Mouse (Mus musculus) urinary bladder, postnatal 36 days (tissue): ENCODE measurements around the gene Espl1.

Experiments
- DNase-seq, 2 experiments: peaks; one replicate each; pipeline ENCODE4 v3.0.0; 2022; ENCODE audit warnings: low spot score in 2 of 2, mixed read lengths in 1 of 2

Gene Espl1

DNA sequence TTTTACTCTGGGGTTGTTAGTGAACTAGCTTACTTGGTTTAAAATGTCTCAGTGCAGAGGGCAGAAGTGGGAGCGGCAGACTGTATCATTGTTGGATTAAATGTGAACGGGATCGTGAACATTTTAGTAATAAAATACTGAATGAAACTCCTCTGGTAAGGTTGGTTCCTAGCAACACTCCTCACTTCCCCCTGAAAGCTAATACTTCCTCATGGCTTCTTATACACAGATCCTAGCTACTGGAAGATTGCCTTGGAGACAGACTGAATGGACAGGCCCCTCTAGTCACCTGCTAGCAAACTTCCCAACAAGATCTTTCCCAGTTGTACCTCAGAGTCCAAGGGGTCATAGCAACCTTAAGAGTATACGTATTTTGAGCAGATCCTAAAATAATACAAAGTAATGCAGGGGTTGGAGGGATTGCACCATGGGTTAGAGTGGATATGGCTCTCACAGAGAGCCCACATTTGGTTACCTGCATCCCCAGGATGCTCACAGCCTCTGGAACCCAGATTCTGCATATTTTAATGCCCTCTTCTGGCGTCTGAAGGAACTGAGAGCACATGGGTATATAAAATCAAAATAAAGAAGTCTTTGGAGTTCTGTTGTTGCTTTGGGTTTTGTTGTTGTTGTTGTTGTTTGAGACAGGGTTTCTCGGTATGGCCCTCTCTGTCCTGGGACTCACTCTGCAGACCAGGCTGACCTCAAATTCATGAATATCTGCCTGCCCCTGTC is 21.9 kb upstream of the Espl1 start:
- DNase-seq, result no peak

DNA sequence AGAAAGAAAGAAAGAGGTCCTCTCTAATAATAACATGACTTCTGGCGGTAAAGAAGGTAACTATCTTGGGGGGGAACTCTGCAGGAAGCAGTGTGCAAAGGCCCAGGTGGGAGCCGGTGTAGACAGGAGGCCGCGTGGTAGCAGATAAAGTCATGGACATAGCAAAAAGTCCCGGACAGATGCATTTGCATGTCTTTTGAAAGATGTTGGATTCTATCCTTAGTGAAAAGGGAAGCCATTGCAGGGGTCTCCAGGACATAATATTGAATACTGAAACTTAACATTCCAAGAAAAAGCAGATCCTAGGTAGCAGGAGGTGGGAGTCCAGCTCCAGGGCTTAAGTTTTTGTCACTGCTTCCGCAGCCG is 17.4 kb upstream of the Espl1 start:
- no peak for DNase-seq

DNA sequence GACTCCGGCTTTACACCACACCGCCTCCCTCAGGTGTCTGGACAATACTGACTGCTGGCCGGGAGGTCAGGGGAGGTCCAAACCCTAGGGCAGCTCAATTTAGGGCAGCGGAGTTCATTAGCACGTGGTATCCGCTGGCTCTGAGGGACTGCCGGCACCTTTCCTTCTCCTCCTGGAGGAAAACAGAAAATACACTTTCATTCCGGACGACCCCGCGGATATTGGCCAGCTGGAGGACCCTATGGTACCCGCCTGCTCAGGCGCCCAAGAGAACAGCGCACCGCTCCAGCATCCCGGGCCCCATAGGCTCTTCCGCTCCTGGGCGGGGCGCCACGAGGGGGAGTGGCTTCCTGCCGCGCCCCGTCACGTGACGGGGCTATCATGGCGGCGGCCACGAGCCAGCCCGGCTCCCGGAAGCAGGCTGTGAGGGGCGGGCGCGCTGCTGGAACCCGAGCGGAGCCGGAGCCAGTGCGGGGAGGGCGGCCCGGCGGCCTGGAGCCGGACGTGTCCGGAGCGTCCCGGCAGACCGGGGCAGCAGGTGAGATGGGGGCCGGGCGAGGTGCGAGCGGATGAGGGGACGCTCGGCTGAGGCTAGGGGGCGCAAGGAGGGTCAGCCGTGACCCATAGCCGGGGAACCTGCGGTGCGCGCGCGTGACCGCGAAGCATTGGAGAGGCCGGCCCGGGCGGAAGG is 16.8 kb upstream of the Espl1 start, which contains the start of gene Mfsd5:
Mfsd5 (plus strand) TSS at position 363 of the 691 bp plus-strand sequence.
- DNase-seq, result peak; percentile 81 to 85

DNA sequence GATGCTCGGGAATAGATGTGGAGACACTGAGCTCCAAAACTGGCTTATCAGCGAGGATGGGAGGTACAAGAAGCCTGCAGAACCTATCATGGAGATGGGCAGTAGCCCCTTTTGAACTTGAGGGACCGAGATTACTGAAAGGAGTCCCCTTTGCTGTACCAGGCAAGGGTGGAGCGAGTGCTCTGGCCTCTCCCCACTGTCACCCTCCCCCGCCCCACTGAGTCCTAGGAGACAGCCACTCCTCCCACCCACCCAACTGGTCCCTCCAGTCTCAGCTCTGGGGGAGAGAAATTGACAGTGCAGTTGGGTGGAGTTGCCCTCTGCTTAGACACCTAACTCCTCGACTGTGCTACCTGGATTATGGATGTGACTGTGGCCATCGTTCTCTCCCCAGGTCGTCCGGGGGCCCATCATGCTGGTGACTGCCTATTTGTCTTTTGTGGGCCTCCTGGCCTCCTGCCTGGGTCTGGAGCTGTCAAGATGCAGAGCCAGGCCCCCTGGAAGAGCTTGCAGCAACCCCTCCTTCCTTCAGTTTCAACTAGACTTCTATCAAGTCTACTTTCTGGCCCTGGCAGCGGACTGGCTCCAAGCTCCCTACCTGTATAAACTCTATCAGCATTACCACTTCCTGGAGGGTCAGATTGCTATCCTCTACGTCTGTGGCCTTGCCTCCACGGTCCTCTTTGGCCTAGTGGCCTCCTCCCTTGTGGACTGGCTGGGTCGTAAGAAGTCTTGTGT is 16.1 kb upstream of the Espl1 start:
- DNase-seq, result no peak

DNA sequence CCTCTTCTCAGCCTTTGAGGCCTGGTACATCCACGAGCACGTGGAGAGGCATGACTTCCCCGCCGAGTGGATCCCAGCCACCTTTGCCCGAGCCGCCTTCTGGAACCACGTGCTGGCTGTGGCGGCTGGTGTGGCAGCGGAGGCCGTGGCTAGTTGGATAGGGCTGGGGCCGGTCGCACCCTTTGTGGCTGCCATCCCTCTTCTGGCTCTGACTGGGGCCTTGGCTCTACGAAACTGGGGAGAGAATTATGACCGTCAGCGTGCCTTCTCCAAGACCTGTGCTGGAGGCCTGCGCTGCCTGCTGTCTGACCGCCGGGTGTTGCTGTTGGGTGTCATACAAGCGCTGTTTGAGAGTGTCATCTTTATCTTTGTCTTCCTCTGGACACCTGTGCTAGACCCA is 15.4 kb upstream of the Espl1 start:
- no peak for DNase-seq

DNA sequence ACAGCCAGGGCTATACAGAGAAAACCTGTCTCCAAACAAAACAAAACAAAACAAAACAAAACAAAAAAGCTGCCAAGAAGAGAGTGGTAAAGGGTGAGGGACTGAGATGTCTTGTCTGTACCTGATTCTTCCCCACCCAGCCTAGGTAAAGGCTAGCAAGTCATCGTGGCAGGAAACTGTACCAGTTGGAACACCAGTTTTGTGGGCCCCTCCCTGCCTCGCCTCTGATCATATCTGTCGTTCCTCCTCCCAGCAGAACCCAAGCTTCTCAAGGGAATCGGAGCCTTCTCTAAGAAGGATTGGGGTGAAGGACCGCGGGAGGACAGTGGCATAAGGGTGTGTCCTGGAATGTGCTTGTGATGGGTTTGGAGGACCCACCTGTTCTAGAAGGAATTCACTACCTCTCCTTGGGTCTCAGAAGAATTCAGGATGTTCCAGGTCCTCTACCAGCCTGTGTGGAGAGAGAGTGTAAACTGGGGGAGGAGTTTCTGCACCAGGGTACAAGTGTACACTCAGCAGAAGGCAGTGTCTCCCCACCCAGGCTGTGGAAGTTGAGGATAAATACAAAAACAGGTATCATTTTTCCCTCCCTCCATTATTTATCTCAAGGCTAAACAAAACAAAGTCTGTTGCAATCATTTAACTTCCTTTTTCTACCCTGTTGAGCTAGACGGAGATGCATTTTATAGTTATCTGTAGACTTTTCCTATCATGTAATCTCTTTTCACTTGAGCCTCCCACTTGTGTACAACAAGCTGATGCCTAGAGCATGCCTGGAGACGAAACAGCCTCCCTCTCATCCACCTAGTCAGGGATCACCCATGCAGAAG is 13.4 kb upstream of the Espl1 start:
- peak; percentile 60 to 64 for DNase-seq

DNA sequence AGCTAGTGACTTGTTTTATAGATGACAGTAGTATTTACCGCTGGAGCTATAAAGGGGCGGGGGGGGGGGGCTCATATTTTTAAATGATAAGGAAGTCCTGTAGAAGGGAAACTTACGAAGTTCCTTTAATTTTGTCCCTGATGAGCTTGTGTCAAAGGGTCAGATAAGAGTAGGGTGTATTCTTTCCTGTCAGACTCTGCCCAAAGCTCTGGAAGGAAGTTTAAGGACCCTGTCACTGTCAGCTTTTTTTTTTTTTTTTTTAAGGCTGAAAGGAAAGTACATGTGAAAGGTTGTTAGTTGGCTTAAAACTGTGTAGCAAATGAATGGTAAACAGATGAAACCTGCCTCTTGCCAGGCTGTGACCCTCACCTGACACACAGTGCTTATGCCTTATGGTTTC is 12.4 kb upstream of the Espl1 start:
- DNase-seq, result no peak

DNA sequence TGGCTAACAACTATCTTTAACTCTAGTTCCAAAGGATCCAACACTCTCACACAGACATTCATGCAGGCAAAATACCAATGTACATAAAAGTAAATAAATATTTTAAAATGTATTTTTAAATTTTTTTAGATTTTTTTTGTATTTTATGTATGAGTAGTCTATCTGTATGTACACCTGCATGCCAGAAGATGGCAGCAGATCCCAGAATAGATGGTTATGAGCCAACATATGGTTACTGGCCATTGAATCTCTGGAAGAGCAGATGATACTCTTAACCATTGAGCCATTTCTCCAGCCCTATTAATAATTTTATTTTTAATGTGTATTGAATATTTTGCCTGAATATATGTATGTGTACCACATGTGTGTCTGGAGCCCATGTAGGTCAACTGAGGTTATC is 8.7 kb upstream of the Espl1 start:
- no peak for DNase-seq

DNA sequence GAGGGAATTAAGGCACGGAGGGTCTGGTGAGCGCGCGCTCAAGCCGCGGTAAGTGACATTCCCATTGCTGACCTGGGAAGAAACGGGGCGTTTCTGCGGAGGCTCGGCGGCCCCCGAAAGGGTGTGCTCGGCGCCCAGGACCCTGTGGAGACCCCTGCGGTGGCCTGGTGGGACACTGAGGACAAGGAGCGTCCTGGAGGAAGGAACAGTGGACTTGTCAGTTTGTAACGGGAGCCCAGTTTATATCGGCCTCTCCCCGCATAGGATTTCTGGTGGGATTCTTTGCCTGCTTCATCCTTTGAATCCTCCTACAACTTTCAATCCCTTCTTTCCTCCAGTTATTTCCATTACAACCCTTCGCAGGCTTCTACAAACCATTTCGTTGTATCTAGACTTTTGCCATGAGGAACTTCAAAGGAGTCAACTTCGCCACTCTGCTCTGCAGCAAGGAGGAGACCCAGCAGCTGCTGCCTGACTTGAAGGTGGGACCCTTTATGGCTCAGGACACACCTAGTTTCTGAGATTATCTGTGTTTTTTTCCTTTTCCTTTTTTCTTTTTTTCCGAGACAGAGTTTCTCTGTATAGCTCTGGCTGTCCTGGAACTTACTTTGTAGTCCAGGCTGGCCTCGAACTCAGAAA is 421 bp downstream of the Espl1 start:
- no peak for DNase-seq

DNA sequence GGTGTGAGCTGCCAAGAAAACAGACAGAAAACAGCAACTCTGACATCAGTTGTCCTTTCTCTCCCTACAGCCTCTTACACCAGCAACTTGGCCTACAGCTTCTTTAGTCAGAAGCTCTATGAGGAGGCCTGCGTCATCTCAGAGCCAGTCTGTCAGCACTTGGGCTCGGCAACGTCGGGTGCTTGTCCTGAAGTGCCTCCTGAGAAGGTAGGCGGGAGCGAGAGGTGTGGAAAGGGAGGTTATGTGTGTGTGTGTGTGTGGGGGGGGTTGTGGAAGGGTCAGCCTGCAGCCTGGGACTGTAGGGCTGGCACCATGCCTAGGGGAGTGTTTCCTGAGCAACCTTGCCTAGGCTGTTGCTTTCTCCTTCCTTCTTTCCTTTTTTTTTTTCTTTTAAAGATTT is 6.5 kb downstream of the Espl1 start:
- no peak for DNase-seq

DNA sequence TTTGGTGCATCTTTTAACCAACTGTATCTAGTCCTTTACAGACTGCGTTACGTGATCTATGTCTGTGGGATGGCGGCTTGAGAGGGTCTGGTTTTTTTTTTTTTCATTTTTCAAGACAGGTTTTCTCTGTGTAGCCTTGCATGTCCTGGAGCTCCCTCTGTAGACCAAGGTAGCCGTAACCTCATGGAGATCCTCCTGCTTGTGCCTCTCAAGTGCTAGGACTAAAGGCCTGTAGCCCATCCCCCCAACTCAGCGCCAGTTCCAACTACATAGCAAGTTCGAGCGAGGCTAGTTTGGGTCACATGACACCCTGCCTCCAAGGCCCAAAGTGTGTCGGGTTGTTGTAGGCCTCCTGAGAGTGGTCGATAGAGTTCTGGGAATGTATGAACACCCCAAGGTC is 12.7 kb downstream of the Espl1 start:
- no peak for DNase-seq

DNA sequence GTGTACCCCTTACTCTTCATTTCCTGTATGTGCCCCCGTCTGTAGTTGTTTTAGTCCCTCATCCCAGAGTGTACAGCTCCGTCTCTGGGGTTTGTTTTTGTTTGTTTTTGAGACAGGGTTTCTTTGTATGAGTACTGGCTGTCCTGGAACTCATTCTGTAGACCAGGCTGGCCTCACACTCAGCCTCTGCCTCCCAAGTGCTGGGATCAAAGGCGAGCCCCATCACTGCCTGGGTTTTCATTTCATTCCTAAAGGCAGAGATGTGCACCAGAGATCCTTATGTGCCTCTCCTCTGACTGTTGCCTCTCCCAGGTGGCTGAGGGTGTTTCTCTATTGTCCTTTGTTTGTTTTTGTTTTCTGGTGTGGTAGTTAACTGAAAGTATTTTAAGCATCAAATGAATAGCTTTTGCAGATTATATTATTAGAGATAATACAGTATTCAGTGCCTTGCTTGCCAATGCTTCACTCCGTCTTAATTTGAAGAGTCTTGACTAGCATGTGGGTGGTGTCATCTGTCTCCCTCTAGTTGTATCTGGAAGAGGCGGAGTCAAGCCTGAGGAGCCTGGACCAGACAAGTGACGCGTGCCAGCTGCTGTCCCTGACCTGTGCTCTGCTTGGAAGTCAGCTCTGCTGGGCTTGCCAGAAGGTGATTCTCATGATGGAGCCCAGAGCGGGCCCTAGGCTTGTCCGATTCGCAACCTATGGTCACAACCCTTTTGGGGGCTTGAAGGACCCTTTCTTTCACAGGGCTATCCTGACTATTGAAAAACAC is 14.2 kb downstream of the Espl1 start:
- DNase-seq, result peak in 1 of 2 experiments; percentile 66

DNA sequence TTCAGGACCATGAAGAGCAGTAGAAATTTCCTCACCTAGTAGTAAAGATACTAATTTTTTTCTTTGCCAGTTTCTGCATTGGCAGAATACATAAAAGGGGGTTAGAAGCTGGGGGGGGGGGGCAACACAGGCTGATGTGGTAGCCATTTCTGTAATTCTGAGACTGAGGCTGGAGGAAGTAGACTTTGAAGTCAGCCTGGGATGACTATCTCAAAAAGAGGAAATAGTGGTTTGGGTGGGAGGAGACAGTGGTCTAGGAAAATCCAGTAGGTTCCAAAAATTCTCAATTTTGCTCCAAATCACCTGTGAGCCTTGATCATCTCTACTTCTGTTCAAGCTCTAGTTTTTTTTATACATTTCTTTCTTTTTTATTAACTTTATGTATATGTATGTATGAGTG is 15.4 kb downstream of the Espl1 start:
- no peak for DNase-seq

DNA sequence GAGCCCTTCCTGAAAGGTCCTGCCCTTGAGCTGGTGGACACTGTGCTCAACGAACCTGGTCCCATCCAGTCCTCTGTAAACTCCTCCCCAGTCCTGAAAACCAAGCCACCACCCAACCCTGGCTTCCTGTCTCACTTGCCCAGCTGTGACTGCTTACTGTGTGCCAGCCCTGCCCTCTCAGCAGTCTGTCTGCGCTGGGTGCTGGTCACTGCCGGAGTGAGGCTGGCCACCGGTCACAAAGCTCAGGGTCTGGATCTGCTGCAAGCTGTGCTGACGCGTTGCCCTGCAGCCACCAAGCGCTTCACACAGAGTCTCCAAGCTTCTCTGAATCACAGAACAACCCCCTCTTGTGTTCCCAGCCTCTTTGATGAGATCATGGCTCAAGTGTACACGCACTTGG is 19.2 kb downstream of the Espl1 start:
- no peak for DNase-seq

DNA sequence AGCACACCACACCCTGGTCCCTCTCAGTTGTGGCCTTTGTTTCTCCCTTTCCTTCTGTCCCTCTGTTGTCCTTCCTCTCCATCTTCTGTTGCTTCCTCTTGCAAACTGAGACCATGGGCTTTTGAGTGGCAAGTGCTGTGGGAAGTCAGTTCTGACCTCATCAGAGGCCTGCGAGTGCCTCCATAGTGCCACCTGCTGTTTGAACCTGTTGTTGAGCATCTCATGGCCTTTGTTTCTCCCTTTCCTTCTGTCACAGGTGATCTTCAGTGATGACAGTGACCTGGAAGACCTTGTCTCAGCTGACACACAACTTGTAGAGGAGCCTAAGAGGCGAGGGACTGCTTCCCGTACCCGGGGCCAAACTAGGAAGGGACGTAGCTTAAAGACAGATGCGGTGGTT is 20.2 kb downstream of the Espl1 start:
- DNase-seq, result peak; percentile 49 to 64

DNA sequence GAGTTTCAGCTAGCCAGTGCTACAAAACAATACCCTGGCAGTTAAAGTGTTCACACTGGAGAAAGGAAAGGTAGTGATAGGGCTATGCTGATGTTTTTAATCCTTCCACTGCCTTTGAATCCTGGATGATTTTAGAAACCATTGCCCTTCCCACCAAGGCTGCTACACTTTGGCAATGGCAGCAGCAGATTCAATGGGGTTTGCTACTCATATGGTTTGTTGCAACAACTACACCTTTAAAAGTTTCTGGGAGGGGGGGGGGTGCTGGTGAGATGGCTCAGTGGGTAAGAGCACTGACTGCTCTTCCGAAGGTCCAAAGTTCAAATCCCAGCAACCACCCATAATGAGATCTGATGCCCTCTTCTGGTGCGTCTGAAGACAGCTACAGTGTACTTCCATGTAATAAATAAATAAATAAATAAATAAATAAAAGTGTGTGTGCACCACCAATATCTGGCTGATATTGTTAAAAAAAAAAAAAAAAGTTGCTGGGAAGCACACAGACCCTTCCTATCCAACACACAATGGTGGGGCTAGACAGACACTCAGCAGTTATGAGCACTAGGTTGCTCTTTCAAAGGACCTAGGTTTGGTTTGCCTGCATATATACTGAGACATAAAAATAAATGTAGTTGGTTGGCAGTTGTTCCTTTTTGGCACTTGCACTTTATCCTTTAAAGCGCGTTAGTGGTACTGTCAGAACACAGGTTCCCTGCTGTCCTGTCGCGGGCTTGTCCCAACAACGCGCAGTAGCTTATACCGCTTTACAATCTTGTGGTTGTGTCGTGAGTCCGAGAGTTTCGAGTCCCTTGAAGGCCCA is 28.8 kb downstream of the Espl1 start:
- no peak for DNase-seq

DNA sequence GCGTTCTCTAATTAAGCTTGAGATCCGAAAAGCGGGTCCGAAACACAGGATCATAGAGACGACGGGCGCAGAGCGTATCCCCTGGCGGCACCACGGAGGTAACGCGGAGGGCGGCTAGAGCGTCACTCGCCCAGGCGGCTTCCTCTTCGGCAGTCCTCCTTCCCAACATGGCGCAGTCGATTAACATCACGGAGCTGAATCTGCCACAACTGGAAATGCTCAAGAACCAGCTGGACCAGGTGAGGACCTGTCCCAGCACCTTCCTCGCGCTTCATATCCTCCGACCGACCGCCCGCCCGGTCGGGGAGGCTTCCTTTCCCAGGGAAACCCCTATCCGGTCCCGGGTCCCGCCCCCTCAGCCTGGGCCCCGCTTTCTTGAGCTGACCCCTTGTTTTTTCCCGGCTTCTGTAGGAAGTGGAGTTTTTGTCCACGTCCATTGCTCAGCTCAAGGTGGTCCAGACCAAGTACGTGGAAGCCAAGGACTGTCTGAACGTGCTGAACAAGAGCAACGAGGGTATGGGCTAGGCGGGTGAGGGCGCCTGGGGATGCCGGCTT is 30.0 kb downstream of the Espl1 start, which contains the start of gene Pfdn5:
Pfdn5 (plus strand) TSS at position 95 of the 555 bp plus-strand sequence.
- DNase-seq, result peak; percentile 83 to 88

DNA sequence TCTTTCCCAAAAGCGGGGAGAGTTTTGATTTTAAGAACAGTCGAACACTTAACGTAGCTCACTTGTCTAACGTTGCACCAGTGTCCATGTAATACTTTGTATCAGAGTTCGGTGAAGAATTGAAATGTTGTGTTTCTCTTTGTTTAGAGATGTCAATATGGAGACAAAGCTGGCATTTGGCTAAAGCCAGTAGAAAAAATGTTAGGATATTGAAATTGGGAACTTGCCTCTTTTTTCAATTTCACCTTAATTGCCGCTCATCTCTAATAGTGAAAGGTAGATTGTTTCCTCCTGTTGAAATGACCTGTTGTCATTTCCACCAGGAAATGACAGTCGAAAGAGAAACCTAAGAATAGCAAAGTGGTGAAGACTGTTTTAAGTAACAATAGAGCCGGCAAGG is 30.8 kb downstream of the Espl1 start:
- no peak for DNase-seq

DNA sequence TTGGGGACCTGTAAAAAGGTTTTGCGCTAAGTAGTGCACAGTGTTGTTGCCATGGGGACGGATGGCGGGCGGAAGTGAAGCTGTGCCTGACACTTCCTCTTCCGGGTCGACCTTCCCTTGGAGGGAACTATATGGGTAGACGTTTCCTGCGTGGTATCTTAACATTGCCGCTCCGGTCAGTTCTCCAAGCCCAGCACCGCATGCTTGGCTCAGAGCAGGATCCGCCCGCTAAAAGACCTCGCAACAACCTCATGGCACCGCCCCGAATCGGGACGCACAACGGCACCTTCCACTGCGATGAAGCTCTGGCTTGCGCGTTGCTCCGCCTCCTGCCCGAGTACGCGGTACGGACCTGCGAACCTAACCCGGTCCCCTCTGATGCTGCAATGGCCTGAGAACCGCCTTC is 35.5 kb downstream of the Espl1 start, which contains the start of gene Myg1:
Myg1 (plus strand) TSS at position 100 of the 406 bp plus-strand sequence.
- peak; percentile 74 to 81 for DNase-seq
